Mouse (Mus musculus): Measurements from ENCODE around the gene Hunk. TPM values are rescaled to one million over a fixed set of nuclear protein-coding genes. Genes with fewer than 3 reads are reported as not detected.

The Hunk gene
- polyA plus RNA-seq, 1 experiment from 2014 or later, result 14.5 TPM

DNA sequence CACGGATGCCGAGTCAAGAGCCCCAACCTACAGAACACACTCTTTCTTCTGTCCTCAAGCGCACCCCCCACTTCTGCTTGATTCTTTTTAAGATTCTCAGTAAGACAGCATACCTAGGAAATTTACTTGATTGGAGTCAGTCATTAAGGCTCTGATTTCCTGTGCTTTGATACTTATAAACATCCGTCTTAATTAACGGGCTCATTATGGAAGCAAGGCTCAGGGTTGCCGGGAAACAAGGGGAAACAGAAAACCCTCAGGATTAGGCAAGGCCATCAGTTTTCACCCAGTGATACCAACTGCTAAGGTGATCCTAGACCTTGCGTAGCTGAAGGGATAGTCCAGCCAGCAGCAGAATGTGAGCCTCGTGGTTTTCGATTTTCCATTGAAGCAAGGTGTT lies 162.2 kb downstream of the Hunk start:
- Histone ChIP-seq H3K9me3 (replicated peaks; ENCODE audit: control insufficient read depth, low read length) (no peaks in the 10 kb centered on the region), H3K36me3 (replicated peaks; ENCODE audit: control insufficient read depth, insufficient read depth, low read depth, low read length) (no peaks in the 10 kb centered on the region), H3K9ac (replicated peaks; ENCODE audit: low read length) (no peak overlapping the region), H3K27me3 (ENCODE audit: control insufficient read depth, insufficient read depth, low read length) (no peaks in the 10 kb centered on the region), H3K27ac (replicated peaks; ENCODE audit: low read depth, low read length) (no peak overlapping the region), H3K4me1 (ENCODE audit: control insufficient read depth, insufficient read depth, low read length) (no peaks in the 10 kb centered on the region), H3K4me3 (ENCODE audit: low read depth, low read length) (no peak overlapping the region), H3K4me2 (ENCODE audit: low read depth, low read length) (no peak overlapping the region)
- ATAC-seq (replicated peaks; ENCODE audit: insufficient number of reproducible peaks, low FRiP score, low TSS enrichment, low read depth) (no peak), DNase-seq (ENCODE audit: low spot score) (peak; percentile 24)
- WGBS, result 62% methylated on average over 9 of the region's 9 CpGs

Other genes starting within 250 kb of the Hunk start
- 31.2 and 33.8 TPM in 2 replicates for gene Tiam1, start 242.2 kb upstream of the Hunk start, polyA plus RNA-seq (2014; fragmentation: Nextera tagmentation; extraction: Ambion mirVana)
- 1,220 and 1,273 TPM in 2 replicates for gene Sod1, start 165.3 kb upstream of the Hunk start, polyA plus RNA-seq (2014; fragmentation: Nextera tagmentation; extraction: Ambion mirVana)
- gene Scaf4, start 101.5 kb upstream of the Hunk start, polyA plus RNA-seq (2014; fragmentation: Nextera tagmentation; extraction: Ambion mirVana), result 24.0 and 24.5 TPM in 2 replicates